Mouse (Mus musculus): ENCODE results near the gene Sfxn5.

GRCm38 (mm10) chr6:85223498-85224150, 109.6 kb downstream of the Sfxn5 start:
- TF ChIP-seq POLR2A (IDR thresholded peaks at IDR 0.05; ENCODE audit: low read depth, low read length): no peak
- TF ChIP-seq CTCF (IDR thresholded peaks at IDR 0.05; ENCODE audit: extremely low read depth, insufficient read length, insufficient replicate concordance, low read depth, low read length): no peak

Measured in small intestine, adult 2 months (tissue).